Mouse (Mus musculus) cerebellum, postnatal 25 days (tissue): ENCODE data around the gene Sipa1l1.

ENCODE experiments used
- DNase-seq, 2 experiments: peaks; one replicate each; pipeline ENCODE4 v3.0.0; 2021; ENCODE audit warnings: mixed read lengths in 2 of 2

Gene Sipa1l1

DNA sequence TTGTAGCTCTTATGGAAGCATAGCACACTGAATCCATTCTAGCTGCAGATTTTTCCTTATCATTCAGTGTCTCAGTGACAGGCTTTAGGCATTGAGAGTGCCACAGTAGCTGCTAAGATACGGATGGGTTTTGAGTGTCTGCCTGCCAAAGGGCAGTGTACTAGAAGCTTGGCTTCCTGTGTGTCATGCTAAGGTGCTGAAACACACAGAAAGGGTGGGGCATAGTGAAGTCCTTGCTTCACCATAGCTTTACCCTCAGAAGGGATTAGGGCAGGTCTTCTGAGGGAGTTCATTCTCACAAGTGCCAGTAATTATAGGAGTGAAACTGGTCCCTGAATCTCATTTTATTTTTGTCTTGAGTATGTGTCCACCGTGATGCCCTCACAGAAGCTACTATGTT lies 82.2 kb downstream of the Sipa1l1 start:
- DNase-seq: no peak

DNA sequence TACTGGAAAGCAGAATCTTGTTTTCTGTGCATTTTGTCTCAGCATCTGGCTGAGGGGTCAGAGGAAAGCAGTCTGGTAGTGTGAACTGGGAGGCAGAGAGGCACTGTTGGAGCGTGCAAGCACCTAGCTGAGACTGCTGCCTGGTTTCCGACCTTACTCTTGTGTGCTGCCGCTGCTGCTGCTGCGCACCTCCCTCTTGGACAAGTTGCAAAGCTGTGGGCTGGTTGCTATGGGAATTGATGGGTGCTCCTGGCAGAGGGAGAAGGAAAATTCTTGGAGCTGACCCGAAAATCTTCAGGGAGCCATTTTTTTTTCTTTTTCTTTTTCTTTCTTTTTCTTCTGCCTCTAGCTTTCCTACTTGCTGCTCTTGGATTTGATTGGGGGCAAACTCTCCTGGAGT lies 85.0 kb downstream of the Sipa1l1 start:
- DNase-seq: no peak

- no peak for DNase-seq
Measured at GRCm38 (mm10) chr12:82256012-82256411, 86.9 kb downstream of the Sipa1l1 start.

DNA sequence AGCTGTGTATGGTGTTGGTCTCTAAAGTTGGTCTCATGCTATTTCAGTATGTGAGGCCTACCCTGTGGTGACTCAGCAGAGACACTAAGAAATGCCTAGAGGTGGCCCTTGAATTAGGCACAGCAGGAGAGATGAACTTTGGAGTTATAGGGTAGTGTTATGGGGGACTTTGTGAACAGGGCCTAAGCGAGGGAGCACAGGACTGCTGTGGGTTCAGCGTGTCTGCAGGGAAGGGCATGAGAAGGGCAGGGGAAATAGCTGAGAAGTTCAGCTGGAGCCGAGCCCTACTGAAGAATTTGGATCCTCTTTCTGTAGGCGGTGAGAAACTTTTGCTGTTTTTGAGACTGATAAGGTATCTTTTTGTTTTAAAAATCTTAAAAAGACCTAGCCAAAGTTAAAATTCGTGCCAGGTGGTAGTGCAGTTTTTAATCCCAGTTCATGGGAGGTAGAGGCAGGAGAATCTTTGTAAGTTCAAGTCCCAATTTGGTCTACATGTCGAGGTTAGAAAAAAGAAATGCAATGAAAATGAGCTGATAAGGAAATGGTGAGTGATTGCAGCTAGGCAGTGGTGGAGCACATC lies 87.9 kb downstream of the Sipa1l1 start:
- DNase-seq: no peak

DNA sequence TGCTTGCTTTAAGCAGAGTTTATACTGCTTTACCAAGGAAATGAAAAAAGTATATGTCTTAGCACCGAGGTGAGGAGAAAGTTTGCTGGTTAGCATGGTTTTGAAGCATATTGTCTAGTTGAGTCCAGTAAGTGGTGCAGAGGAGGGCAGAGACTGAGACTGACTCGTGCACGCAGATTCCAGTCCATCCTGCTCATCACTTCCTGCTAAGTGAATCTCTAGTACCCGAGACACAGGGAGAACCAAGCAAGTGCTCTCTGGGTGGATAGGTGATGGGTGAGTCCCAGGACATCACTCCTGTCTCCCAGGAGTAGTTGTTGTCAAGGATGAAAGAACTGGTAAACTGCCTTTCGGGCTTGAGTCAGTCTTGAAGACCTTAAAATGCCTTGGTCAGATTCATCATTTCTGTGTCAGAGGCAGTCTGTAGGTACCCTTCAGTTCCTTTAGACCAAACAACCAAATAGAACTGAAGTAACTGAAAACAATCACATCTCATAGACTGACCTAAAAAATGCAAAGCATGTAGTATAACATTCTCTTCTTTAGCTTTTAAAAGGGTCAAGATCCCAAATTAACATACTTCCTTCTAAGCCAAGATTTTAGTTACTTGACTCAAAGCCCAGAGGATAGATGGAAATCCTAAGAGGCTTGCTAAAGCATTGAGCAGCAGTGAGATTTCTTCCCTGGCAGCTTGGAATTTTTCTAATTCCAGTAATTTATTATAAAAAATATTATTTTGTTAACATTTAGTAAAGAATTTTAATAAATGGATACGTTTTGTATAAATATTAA lies 89.1 kb downstream of the Sipa1l1 start:
- DNase-seq: no peak

GRCm38 (mm10) chr12:82263443-82263842 lies 94.3 kb downstream of the Sipa1l1 start:
- no peak for DNase-seq

- no peak for DNase-seq
Measured at GRCm38 (mm10) chr12:82264083-82264851, 95.1 kb downstream of the Sipa1l1 start.

- no peak for DNase-seq
Measured at GRCm38 (mm10) chr12:82265335-82266274, 96.5 kb downstream of the Sipa1l1 start.

DNA sequence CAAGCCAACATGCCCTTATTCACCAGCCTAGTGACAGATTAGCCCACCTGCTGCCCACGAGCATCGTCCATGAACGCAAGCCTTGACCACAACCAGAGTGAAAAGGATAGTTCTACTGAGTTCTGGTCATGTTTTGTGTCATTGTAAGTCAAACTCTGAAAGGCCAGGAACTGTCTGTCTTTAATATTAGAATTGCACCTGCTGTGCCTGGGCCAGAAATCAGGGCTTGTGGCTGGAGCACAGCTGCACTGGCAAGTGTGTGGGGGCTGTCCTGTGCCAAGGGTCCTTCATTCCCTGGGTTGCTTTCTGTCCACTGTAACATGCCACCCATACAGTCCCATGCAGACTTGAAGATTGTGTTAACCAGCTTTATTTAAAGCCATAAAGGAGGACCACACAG lies 102.3 kb downstream of the Sipa1l1 start:
- no peak for DNase-seq

DNA sequence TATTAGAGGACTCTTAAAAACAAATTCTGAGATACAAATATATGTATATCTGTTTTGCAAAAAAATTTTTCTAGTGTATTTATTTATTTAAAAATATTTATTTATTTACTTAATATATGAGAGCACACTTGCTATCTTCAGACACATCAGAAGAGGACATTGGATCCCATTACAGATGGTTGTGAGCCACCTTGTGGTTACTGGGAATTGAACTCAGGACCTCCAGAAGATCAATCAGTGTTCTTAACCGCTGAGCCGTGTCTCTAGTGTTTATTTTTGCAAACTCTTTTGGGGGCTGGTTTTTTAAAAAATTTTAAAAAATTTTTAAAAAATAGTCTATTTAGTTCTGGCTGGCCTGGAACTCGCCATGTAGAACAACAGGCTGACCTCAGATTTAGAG lies 104.4 kb downstream of the Sipa1l1 start:
- no peak for DNase-seq

DNA sequence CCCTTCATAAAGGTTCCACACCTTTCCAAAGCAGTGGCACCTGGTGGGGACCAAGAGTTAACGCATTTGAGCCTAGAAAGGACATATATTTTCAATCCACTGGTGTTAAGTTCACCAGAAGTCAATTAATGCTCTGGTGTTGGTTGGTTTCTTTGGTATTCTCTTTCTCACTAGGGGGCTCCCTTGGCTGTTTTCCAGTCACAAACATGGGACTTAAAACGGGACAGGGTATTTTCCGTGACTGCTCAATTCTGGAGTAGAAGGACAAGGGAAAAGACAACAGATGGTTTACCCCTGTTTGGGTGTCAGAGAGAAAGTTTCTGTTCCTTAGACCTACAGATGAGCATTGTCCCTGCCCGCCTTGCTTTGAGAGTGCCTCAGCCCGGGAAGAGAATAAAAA lies 105.5 kb downstream of the Sipa1l1 start:
- DNase-seq: no peak

DNA sequence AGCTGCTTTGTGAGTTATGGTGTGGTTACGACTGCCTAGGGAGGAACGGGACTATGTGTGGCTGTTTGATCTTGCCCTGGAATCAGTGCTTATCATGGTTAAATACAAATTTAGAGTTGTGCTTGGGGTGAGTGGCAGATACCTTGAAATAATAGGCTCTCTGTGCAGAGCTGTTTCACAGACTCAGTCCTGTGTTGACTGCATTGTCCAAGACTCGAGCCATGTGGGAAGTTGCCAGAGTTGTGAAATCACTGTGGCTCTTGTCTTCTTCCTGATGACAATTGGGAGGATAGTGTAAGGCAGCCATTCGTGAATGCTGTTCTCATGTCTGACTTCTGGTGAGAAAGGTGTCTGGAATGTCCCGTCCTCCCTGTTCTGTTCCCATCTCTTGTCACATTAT lies 106.6 kb downstream of the Sipa1l1 start:
- no peak for DNase-seq

- DNase-seq: no peak
Measured at GRCm38 (mm10) chr12:82276591-82276990, 107.5 kb downstream of the Sipa1l1 start.

DNA sequence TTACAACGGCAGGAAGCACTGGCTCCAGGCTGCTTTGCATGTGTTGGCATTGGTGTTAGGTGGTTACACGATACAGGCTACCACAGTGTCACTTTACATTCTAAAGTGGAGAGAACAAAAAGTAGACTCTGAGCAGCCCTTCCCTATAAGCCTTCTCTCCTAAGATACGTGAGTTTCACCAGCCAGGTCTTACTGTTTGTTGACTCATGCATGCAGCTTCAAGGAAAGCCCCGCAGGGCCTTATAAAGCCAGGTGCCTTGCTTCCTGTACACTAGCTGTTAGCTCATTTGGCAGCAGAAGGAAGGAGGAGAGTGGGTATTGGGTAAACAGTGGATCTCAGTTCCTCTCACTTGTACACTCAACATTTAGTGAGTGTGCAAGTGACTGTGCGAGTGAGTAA lies 115.5 kb downstream of the Sipa1l1 start:
- no peak for DNase-seq

- no peak for DNase-seq
Measured at GRCm38 (mm10) chr12:82285018-82285417, 115.9 kb downstream of the Sipa1l1 start.

- no peak for DNase-seq
Measured at GRCm38 (mm10) chr12:82286068-82286467, 116.9 kb downstream of the Sipa1l1 start.

DNA sequence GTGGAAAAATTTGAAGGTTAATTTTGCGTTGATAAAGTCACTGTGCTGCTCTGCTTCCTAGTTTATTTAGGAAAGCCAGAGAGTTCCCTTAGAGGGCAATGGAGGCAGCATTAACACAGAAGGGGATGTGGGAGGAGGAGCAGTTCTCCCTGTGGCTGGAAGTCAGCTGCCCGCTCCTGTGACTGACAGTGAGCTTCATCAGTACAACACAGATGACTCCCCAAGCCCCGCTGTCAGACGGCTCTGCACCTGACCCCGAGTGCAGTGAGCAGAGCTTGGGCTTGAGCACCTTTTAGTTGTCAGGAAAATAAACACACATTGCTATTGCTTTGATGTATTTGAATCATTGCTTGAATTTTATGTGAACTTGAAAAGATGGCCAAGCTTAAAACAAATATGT lies 117.7 kb downstream of the Sipa1l1 start:
- no peak for DNase-seq

- DNase-seq: no peak
Measured at GRCm38 (mm10) chr12:82293545-82294247, 124.6 kb downstream of the Sipa1l1 start.

DNA sequence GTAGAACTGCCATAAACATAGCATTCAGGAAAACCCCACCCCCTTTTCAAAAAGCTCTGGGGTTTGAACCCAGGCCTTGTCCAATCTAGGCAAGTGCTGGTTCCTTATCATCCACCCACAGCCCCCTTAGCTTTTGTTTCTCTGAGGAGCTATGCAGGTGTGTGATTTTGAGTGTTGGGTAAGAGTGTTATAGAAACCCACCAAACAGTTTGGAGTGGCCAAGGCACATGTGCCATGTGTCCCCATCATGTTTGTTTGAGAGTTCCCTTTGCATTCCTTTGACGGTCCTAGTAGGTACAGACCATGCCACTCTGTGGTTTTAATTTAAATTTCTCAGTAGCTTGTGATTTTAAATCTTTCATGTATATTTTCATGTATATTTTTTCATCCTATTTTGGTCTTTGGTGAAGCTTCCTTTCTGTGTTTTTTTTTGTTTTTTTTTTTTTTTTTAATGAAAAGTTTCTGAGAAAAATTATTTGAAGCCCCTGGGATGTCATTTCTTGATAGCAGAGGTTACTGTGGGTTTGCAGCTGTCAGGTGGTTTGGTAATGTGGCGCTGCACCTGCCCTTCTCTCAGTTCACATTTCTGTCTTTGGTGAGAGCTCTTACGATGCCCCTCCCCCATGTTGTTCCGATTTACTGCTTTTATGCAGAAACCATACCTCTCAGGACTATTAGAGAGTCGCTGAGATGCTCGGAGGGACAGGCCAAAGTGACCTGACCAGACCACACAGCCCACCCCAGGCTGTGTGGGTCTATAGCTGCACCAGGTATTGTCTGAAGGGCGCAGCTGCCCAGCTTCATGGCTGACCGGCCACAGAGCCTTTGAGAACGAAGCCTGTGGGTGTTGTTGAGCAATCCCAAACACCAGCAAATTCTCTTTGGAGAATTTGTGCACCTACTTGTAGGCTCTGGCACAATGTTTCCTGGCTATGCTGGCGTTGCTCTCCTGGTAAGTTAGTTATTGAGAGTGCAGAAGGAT lies 126.1 kb downstream of the Sipa1l1 start:
- DNase-seq: no peak

GRCm38 (mm10) chr12:82296276-82296675 lies 127.2 kb downstream of the Sipa1l1 start:
- no peak for DNase-seq

DNA sequence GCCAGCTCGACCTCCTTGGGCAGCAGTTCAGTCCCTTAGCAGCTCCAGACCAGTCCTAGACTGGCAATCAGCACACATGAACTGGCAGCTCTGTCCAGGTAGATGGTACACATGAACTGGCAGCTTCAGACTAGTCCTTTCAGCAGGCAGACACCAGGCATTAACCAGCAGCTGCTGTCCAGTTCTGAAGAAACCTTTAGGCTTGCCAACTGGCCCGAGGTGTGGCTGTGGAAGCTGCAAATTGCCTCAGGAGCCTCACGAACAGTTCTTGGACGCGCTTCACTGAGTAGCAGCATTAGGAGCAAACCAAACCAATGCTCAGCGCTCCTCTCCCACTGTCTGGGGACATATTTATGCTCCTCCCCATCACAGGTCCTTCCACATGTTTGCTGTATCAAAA lies 128.1 kb downstream of the Sipa1l1 start:
- DNase-seq: no peak
